Comparison of ENCODE assay signal across 11 mouse cellular contexts in the genomic region with DNA sequence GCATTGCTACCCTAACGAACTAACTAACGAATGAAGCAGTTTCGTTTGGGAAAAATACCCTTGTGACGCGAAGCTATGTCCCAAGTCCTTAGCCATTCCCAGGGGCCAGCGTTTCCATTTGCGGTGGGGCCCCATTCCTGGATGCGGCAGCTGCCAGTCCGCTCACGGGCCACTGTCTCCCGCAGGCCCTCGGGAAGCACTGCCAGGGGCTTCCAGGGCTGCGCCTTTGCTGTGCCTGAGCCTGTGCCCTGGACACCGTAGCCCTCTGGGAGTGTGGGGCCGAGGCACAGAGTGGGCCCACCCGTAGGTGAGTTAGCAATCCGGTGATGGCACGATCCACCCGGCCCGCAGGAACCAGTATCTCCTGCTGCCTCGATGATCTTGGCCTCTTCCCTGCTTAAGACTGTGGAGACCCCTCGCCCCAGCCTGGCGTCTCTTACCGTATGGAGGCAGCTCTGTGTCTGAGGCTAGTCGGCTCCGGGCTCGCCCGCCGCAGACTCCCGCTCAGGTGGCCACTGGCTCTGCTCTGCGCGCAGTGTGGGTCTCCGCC. TPM values are rescaled to one million over a fixed set of nuclear protein-coding genes. Genes with fewer than 3 reads are reported as not detected.
DNase-seq lines count a peak whose midpoint lies in the region; ATAC-seq and TF ChIP-seq lines count a peak whose summit lies in the region.
"Had no signal": no experiment of that assay in that cellular context is flagged by ENCODE, and none has a peak within 500 bp of the region (broad histone marks: within the 10 kb centered on the region; RNA-seq: fewer than 3 reads in every experiment).

No protein-coding gene starts in this region.

- no peaks in the 10 kb centered on the region for H3K36me3 ChIP-seq in neural tube, embryonic 15.5 days
- H3K36me3 ChIP-seq in intestine, embryonic 15.5 days, result no peaks in the 10 kb centered on the region
- no peaks in the 10 kb centered on the region for H3K36me3 ChIP-seq in stomach, embryonic 15.5 days
- H3K36me3 ChIP-seq: liver, embryonic 15.5 days had no signal

- peaks cover 22% of the 10 kb centered on the region for H3K4me1 ChIP-seq in neural tube, embryonic 15.5 days
- peaks cover 17% of the 10 kb centered on the region for H3K4me1 ChIP-seq in intestine, embryonic 15.5 days (replicated peaks)
- H3K4me1 ChIP-seq in stomach, embryonic 15.5 days, result peaks cover 9% of the 10 kb centered on the region; the same call in 1 of the 2 replicates

- ATAC-seq in neural tube, embryonic 15.5 days (ENCODE audit: low FRiP score), result no peak
- ATAC-seq in intestine, embryonic 15.5 days, result no peak
- no peak for ATAC-seq in stomach, embryonic 15.5 days (ENCODE audit: insufficient read depth, low FRiP score, low read depth)

- H3K27ac ChIP-seq in gastrocnemius, adult 2 months, result no peak overlapping the region
- H3K27ac ChIP-seq in neural tube, embryonic 15.5 days (replicated peaks), result no peak overlapping the region
- H3K27ac ChIP-seq in intestine, embryonic 15.5 days, result no peak overlapping the region
- peak overlapping the region; percentile 79 for H3K27ac ChIP-seq in stomach, embryonic 15.5 days
- H3K27ac ChIP-seq: liver, embryonic 15.5 days had no signal

- no peak overlapping the region for H3K4me2 ChIP-seq in neural tube, embryonic 15.5 days
- peak overlapping the region; percentile 64 for H3K4me2 ChIP-seq in intestine, embryonic 15.5 days (replicated peaks)
- H3K4me2 ChIP-seq in stomach, embryonic 15.5 days, result peak overlapping the region; percentile 53
- H3K4me2 ChIP-seq: liver, embryonic 15.5 days had no signal

- no peaks in the 10 kb centered on the region for H3K9me3 ChIP-seq in neural tube, embryonic 15.5 days (replicated peaks)
- H3K9me3 ChIP-seq in intestine, embryonic 15.5 days, result no peaks in the 10 kb centered on the region
- H3K9me3 ChIP-seq in stomach, embryonic 15.5 days, result no peaks in the 10 kb centered on the region
- H3K9me3 ChIP-seq: liver, embryonic 15.5 days had no signal

- TF ChIP-seq CTCF in gastrocnemius, adult 2 months (IDR thresholded peaks at IDR 0.05), result no peak

- intact Hi-C loops in gastrocnemius, adult 2 months (cut with DNase I), result no loop called here

- H3K4me3 ChIP-seq in gastrocnemius, adult 2 months, result peak overlapping the region; percentile 33
- no peak overlapping the region for H3K4me3 ChIP-seq in neural tube, embryonic 15.5 days (replicated peaks)
- peak overlapping the region; percentile 29 for H3K4me3 ChIP-seq in intestine, embryonic 15.5 days (replicated peaks)
- H3K4me3 ChIP-seq in stomach, embryonic 15.5 days (replicated peaks), result peak overlapping the region; percentile 64
- H3K4me3 ChIP-seq: liver, embryonic 15.5 days had no signal

- H3K9ac ChIP-seq in neural tube, embryonic 15.5 days (replicated peaks), result no peak overlapping the region
- H3K9ac ChIP-seq in intestine, embryonic 15.5 days, result peak overlapping the region; percentile 34
- H3K9ac ChIP-seq in stomach, embryonic 15.5 days, result peak overlapping the region; percentile 61
- H3K9ac ChIP-seq: liver, embryonic 15.5 days had no signal

- peaks cover 99% of the 10 kb centered on the region for H3K27me3 ChIP-seq in neural tube, embryonic 15.5 days (replicated peaks)
- H3K27me3 ChIP-seq in intestine, embryonic 15.5 days (replicated peaks), result peaks cover 92% of the 10 kb centered on the region
- H3K27me3 ChIP-seq in stomach, embryonic 15.5 days (replicated peaks), result peaks cover 61% of the 10 kb centered on the region

- WGBS in neural tube, embryonic 15.5 days, result 1% methylated on average over 33 of the region's 33 CpGs
- WGBS in intestine, embryonic 15.5 days, result 3% methylated on average over 33 of the region's 33 CpGs
- 1% methylated on average over 33 of the region's 33 CpGs for WGBS in stomach, embryonic 15.5 days

- no peak for DNase-seq in gastrocnemius, adult 2 months
- no peak for DNase-seq in gastrocnemius, adult 8-10 months (ENCODE audit: low spot score in 2 of 2)
- peak; percentile 75 for DNase-seq in neural tube, embryonic 10.5 days (ENCODE audit: extremely low spot score, low spot score)
- DNase-seq in layer of hippocampus, adult 9-11 months, result no peak
- DNase-seq in cerebellum, adult 11-12 months, result no peak
- DNase-seq: gastrocnemius, postnatal 10 days; kidney, postnatal 14 days had no signal

RNA-seq across cellular contexts. Expression of gene Pitx1, which starts 0.4 kb away (rescaled TPM):
- total RNA-seq in gastrocnemius, adult 2 months (2021), result under 1 TPM; 0.15 to 0.22 TPM
- under 1 TPM; 0.12 to 0.27 (median 0.21) TPM for total RNA-seq in gastrocnemius, adult 8-10 months (2022)
- polyA plus RNA-seq in neural tube, embryonic 15.5 days (2015; fragmentation: Nextera tagmentation; extraction: Ambion mirVana), result 0.29 TPM in 1 of 2 replicates, not detected in the other
- polyA plus RNA-seq in intestine, embryonic 15.5 days (2015; fragmentation: Nextera tagmentation; extraction: Ambion mirVana), result 15.2 and 18.4 TPM in 2 replicates
- 138 and 168 TPM in 2 replicates for polyA plus RNA-seq in stomach, embryonic 15.5 days (2015; fragmentation: Nextera tagmentation; extraction: Ambion mirVana)

RNA-seq across cellular contexts. Expression of gene Catsper3, which starts 51.3 kb away (rescaled TPM):
- under 1 TPM; 0.23 to 0.39 TPM for total RNA-seq in gastrocnemius, adult 2 months (2021)
- under 1 TPM in 1 of 4 experiments, not detected in 3; 0.38 TPM for total RNA-seq in gastrocnemius, adult 8-10 months (2022)
- 0.26 TPM in 1 of 2 replicates, not detected in the other for polyA plus RNA-seq in neural tube, embryonic 15.5 days (2015; fragmentation: Nextera tagmentation; extraction: Ambion mirVana)
- not detected in 2 replicates for polyA plus RNA-seq in intestine, embryonic 15.5 days (2015; fragmentation: Nextera tagmentation; extraction: Ambion mirVana)
- 0.10 TPM in 1 of 2 replicates, not detected in the other for polyA plus RNA-seq in stomach, embryonic 15.5 days (2015; fragmentation: Nextera tagmentation; extraction: Ambion mirVana)
- polyA plus RNA-seq: liver, embryonic 15.5 days had no signal

Comparison
In these comparisons a context has a peak if more than half of its experiments do, and no peak if none do; other contexts are left out.
1. RNA of gene Pitx1, which starts 0.4 kb away (polyA plus RNA-seq): 138 to 168 TPM in stomach, embryonic 15.5 days and 15.2 to 18.4 TPM in intestine, embryonic 15.5 days; 0.29 TPM in neural tube, embryonic 15.5 days; every median in the first group is over 10 times any median in the second.